Mouse (Mus musculus): ENCODE measurements around the gene Trem2.

GRCm38 (mm10) chr17:48376102-48376501 is 29.9 kb downstream of the Trem2 start:
- no peak for TF ChIP-seq CTCF (IDR thresholded peaks at IDR 0.05; ENCODE audit: low read depth)
- no peak for TF ChIP-seq EP300 (optimal IDR thresholded peaks at IDR 0.05)

Measured in stomach, postnatal 0 days (tissue).